Mouse (Mus musculus): ENCODE results near the gene Rtl10.

DNA sequence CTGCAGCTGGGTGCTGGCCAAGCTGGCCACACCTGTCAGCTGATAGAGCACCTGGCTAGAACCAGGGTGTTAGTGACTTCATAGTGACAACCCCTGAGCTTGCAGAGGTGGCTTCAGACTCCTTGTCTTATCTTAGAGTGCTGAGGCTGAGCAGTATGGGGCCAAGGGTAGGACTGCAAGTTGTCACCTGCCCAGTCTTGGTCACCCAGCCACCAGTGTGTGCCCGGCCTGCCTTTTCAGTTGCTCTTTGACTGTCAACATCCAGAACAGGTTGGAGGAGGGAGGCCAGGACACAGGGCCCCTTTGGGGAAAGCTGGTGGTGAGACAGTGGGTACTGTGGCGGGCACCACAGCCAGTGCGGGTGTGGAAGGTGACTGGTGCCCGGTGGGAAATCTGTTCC lies 49.7 kb upstream of the Rtl10 start:
- TF ChIP-seq CTCF (IDR thresholded peaks at IDR 0.05; ENCODE audit: control insufficient read depth, insufficient read depth, low read length) (no peak), POLR2A (IDR thresholded peaks at IDR 0.05; ENCODE audit: borderline replicate concordance, control insufficient read depth, low read depth, low read length) (no peak)
